Mouse (Mus musculus) heart, postnatal 36 days (tissue): ENCODE measurements around the gene Mrps11. TPM values are rescaled to one million over a fixed set of nuclear protein-coding genes. Genes with fewer than 3 reads are reported as not detected.
A peak's percentile ranks its signal among the peaks of the same experiment; 100 is the strongest.

Source experiments
- DNase-seq, 2 experiments: peaks; one replicate each; pipeline ENCODE4 v3.0.0; 2021 to 2022
- intact Hi-C: fragments of 180-260 bp; cut with DNase I; formaldehyde crosslinking; loops from one replicate; pipeline ENCODE4 v1.15.1; 2025
- total RNA-seq, 2 experiments: library from RNA; stranded (reverse); gene quantifications; 2 replicates each; pipeline ENCODE4 v1.2.3; 2021

Gene Mrps11
- 10 to 100 TPM; 45.4 to 46.9 TPM for total RNA-seq

DNA sequence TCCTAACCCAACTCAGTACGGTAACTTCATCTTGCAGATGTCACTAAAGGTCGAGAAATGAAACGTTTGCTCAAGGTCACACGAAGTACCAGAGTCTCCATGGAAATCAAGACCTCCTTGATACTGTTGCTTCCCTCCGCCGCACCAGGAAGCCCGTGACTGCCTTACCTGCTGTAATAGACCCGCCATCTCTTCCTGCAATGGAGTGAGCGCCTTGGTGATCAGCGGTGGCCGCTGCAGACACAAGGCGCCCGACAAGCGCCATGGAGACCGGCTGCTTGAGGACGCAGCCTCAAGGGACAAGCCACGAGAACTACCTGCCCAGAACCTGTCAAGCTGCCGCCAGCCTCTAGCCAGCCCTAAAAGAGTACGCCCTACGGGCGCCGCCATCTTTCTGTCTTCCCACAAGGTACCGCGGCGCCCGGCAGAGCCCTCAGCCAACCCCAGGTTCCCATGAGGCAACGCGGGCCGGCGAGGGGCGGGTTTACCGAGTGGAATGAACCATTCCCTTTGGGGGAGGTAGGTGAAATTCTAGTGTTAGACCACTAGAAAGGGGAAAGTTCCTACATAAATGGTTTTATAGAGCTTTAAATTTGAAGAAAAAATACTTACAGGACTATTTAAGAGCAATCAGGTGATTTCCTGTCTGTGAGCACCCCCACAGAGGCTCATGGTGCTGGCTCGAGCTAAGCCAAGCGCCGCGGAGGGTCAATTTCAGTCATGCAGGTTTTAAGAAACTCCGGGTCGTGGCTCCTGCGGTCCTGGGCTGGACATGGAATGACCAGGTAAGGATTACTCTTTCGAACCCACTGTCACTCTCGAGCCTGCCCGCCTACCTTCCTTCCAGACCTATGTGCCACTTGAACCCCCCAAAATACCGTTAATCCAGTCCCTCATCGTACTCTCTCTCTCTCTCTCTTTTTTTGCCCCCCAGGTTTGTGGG, at the start of gene Mrps11, which contains the start of gene Mrpl46:
Mrps11 (plus strand) TSS at position 481 of the 943 bp plus-strand sequence.
Mrpl46 (minus strand) TSS at position 893 of the 943 bp plus-strand sequence.
- peak; percentile 84 to 87 for DNase-seq
- intact Hi-C loops: no loop called here

DNA sequence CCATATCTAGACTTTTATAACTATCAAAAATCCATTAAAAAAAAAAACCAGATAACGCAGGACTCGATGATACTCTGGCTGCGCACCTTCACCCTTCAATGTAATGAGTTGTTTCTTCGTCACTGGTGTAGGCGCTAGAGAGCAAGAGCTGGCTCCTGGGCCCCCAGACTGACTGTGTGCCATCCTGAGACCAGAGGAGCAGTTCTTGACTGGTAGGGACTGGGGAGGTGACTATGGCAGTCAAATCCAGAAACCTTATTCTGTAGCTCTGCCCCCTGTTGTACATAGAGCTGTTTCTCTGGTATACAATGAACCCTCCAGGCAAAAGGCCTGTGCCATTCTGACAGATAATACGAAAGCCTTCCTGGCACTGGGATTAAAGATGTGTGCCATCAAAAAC, 45.7 kb upstream of the Mrps11 start:
- intact Hi-C loops: no loop called here

DNA sequence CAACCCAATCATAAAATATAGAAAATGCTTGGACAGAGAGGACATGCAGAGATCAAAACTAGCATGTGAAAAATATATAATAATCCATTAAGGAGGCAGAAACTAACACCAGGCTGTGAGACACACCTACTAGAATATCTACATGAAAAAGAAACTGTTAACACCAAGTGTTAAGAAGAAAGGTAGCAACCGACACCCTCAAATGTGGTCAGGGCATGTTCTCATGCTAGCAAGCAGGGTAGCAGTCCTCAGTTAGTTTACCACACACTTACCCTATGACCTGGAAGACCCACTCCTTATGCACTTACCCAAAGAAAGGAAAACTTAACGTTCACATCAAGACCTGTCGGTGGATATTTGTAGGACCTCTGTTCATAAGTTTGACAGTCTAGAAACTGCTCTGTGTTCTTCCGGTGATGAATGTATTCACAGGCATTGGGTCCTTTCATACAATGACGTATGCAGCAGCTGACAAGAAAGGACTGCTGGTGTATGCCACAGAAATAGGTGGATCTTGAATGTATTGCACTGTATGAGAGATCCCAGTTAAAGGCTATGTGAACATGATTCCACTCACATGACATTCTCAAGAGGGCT, 45.2 kb upstream of the Mrps11 start, which contains the start of gene Ntrk3:
Ntrk3 (minus strand) TSS at position 399 of the 597 bp plus-strand sequence.
- DNase-seq: no peak
- intact Hi-C loops: no loop called here

More for the DNA sequence above, 45.7 kb upstream of the Mrps11 start:
- DNase-seq: no peak

DNA sequence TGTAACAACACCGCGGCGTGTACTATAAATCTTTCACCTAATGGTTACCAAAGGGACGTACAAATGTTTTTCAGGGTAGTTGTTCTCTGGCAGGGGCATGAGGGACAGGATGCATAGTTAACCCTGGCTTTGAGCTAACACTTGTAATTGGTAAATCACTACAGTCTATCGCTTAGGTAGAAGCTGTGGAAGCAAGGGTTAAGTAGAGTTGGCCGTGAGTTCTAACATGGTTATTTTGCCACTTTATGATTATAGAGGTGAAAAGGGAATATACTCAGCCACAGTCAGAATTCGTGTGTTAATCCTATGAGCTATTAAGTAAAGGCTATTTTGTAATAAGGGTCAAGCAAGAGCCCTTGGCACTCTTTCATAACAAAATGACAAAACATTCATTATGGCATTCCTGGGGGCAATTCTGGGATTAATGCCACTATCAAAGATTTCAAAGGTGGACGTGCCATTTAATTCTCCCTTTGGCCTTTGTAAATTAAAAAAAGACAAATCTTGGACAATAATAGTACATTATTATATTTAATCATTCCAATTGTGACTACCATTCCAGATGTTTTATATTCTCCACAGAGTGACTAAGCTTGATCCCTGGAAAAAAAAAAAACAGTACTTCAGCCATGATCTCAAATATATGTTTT, 43.4 kb upstream of the Mrps11 start:
- DNase-seq: no peak
- intact Hi-C loops: no loop called here

DNA sequence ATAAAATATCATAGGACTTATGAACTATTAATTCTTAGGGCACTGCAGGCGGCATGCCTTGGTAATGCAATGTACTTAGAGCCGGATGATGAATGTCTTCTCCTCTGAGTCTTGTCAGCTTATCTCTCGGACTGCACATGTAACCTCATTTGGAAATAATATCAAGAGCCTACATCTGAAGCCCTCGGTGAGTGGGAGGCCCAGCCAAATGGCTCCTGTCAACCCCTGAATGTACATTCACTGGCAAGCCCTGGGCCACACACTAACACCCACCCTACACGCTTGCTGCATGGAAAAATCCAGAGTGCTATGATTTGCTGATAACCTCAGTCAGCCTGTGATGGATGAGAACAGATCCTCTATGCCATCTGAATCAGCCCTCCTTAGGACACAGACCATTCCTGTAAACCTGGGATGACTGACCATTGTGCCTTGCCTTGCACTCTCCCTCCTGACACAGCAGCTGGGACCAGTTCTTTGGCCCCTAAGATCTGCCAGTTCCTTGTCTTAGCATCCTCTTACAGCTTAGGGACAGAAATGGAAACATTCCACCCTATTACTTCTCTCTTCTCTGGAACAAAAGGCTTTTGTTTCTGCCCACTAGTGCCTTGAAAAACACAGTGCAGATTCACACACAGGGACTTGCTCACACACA, 39.1 kb upstream of the Mrps11 start:
- intact Hi-C loops: no loop called here

DNA sequence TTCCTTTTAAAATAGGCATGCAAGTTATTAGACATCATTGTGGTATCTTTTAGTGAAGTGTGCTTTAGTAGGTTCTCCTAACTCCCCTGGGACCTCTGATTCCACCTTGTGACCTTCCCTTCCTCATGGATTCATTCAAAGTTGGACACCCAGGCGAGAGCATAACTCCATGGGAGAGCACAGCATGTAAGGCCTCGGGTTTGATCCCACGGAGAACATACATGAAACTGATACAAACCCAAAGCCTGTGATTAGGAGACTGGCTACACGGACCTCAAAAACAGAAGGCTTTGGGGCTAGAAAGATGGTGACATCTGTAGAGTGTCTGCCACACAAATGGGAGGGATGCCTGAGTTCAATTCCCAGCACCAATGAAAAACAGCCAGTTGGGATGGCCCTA, 30.0 kb upstream of the Mrps11 start:
- intact Hi-C loops: no loop called here

More for the DNA sequence above, 39.1 kb upstream of the Mrps11 start:
- no peak for DNase-seq

DNA sequence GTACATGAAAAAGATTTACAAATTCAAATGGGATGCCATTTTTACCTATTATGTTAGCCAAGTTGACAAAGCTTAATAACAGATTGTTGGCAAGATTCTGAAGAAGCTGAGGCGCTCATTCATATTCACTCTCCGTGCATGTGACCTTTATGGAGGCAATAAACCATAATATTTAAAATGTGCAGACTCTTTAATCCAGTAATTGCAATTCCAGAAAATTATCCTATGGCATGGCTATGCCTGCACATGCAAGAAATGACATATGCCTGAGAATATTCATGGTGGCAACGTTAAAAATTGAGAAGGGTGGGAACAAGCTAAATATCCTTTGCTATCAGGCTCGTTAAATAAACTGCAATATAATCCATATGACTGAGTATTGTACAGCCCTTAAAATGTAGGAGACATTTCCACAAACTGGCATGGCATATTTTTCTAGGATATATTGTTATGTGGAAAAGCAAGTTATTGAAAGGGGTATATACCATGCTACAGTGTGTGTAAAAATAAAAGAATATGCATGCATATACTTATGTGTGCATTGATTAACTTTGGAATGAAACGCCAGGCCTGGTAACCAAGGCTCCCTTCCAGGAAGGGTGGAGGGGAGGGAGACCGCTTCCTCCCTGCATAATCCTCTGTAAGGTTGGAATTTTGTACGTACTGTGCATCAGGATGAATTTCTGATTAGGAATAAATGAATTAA, 29.0 kb upstream of the Mrps11 start:
- intact Hi-C loops: no loop called here
- DNase-seq: no peak

More for the DNA sequence above, 30.0 kb upstream of the Mrps11 start:
- no peak for DNase-seq

DNA sequence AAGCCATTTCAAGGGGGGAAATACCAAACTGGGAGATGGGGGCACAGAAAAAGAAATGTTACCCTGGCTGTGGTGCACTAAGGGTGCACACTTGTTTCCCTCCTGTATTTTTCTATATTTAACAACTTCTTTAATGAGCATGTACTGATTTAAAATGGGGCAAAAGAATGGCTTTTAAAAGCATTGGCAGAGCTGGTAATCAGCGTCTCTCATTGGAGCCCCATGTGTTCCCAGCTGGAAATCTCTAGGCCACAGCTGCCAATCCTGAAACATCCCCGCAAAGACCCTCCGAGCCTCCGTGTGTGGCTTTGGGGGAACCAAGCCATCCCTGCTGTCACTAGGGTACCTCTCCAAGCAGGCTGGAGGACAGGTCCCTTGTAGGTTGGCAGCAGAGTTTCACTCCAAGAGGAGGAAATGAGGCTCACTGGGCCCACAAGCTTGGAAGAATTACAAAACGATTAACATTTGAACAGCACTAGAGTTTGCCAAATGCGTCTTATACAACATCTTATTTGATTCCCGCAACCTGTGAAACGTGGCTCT, 28.4 kb upstream of the Mrps11 start:
- intact Hi-C loops: no loop called here

DNA sequence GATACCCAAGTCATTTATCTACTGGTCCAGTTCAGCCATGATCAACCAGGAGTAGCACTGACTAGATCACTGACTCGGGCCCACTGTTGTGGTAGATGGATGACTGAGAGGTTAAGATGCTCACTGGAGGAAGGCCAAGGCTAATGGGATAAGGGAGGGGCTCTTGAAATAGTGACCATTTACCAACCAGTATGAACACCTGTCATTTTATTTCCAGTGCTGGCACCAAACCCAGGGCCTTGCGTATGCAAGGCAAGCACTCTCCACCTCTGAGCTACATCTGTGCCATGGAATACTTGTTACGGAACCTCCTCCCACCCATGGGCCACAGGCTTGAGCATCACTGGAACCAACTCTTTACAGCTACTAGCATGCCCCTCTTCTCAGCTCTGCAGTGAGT, 19.1 kb upstream of the Mrps11 start:
- no peak for DNase-seq
- intact Hi-C loops: no loop called here

More for the DNA sequence above, 28.4 kb upstream of the Mrps11 start:
- no peak for DNase-seq

DNA sequence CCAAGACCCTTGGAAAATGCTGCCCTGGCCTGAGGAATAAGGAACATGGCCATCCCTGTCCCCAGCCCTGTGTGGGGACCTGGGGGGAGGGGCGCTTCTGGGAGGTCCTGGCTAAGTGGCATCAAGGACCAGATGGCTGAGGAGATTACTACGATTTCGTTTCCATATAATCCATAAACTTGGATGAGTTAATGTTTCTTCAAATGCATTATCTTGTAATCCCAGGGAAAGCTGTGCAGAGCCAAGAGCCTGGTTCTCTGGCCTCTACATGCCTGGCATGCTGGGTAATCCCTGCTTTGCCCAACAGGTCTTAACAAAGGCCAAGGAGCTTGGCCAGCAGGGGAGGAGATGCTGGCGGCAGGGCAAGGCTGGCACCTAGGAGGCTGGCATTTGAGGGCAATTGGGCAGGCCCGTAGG, 17.7 kb upstream of the Mrps11 start:
- intact Hi-C loops: no loop called here
- no peak for DNase-seq

DNA sequence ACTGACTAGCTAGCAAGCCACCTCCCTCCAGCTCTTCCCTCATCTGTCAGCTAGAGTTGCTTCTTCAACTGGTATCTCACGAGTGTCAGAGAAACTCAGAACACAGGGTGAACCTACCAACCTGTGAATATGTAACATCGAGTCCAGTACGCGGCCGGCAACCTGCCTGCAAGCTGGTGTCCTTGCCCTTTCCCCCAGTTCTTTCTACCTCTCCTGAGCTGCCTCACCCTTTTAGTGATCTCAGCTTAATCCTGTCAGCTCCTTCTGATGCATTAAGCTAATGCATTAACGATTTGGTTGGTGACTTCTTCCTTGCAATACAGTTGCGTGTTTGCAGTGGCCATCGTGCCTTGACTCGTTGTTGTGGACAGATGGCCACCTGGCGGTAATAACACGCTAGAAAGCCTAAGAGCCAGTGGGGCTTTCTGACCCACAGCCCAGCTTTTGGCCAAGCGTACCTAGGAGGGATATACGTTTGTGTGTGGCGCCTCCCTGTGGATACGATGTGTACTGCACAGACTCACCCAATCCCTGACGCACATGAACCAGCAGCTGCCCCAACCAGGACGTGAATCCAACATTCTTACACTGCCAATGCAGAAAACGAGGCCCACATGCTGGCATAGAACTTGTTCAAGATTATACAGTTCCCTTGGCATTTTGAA, 16.8 kb upstream of the Mrps11 start:
- intact Hi-C loops: no loop called here
- DNase-seq: peak; percentile 27 to 56

DNA sequence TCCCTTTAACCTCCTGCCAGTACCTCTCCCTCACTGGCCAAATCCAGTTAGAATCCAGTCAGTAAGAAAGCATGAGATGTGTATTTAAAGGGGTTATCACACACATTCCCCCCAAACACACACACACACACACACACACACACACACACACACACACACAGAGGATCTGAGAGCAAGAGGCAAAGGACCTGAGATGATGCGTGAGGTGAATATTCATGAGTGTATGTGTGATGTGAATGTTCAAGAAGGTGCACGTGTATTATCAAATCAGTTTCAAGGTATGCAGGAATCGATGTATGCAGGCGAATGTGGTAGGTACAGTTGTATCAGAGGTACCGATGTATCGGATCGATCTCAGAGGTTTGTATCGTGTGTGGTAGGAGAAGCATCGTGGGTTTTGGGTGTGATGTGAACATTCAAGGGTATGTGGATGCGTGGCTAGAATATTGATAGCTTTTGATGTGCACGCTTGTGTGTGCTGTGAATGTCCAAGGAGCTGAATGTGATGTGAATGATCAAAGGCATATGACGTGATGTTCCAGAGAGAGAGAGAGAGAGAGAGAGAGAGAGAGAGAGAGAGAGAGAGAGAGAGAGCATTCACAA, 14.9 kb upstream of the Mrps11 start:
- intact Hi-C loops: no loop called here
- no peak for DNase-seq

DNA sequence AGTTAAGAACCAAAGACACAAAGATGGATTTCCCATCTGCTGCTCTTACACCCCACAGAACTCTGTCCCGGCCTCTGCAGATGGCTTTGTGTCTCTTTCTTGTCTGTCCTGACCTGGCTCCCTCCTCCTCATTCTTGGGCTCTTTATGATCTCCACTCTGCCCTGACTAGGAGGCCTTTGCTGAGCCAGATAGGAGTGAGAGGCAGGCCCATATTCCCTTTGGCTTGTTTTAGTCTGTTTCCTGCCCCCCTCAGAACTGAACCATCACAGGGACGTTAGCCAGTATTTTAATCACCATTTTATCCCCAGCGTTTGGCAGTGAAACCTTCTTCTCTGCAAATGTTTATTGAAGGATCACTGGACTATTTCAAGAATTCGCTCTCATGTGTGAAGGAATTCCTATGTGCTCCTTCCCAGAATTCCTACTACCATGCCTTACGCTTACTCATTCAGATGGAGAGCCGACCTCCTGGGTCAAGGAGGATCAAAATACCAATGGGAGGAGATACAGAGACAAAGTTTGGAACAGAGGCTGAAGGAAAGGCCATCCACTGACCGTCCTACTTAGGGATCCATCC, 13.8 kb upstream of the Mrps11 start:
- DNase-seq: no peak
- intact Hi-C loops: no loop called here

DNA sequence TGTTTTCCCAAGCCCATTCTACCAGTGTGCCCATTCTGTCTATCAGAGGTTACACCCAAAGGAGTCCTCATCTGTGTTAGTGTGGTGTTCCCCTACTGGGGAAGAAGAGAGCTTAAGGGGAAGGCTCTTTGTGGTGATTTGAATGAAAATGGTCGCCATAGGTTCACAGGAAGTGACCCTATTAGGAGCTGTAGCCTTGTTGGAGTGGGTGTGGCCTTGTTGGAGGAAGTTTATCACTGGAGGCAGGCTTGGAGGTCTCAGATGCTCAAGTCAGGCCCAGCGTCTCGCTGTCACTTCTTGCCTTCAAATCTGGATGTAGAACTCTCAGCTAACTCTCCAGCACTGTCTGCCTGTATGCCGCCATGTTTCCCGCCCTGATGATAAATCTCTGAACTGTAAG, 12.0 kb upstream of the Mrps11 start:
- no peak for DNase-seq
- intact Hi-C loops: no loop called here

DNA sequence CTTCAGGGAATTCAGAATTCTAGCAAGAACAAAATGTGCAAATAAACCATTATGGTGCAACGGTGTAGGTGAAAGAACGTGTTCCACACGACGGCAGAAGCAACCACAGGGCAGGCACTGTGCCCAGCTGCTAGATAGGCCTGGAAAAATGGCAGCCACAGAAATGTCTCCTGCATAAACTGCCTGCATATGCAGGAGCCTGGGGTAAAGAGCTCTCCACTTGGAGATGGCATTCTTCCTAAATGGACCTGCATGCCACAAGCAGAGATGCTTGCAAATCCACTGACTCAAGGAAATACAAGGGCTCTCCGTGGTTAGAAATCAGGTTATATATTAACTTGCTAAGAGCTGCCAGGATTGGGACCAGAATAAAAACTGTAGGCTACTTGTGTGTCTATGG, 4.2 kb upstream of the Mrps11 start:
- DNase-seq: no peak
- intact Hi-C loops: no loop called here

DNA sequence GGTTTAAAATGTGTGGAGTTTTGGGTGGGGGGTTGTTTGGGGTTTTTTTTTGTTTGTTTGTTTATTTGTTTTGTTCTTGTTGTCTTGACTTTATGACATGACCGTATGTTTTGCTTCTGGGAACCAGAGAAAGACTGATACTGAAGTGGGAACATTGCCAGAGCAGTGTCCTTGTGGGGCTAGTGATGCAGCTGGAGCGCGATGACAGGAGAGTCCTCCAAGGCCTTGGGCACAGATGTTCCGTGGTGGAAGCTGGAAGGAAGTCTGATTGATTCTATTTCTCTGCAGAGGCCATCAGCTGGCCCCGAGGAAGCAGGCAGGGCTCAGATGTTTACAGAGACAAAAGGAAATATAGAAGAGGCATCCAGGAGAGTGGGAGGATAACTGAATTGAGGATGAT, 3.0 kb downstream of the Mrps11 start:
- intact Hi-C loops: no loop called here
- no peak for DNase-seq

DNA sequence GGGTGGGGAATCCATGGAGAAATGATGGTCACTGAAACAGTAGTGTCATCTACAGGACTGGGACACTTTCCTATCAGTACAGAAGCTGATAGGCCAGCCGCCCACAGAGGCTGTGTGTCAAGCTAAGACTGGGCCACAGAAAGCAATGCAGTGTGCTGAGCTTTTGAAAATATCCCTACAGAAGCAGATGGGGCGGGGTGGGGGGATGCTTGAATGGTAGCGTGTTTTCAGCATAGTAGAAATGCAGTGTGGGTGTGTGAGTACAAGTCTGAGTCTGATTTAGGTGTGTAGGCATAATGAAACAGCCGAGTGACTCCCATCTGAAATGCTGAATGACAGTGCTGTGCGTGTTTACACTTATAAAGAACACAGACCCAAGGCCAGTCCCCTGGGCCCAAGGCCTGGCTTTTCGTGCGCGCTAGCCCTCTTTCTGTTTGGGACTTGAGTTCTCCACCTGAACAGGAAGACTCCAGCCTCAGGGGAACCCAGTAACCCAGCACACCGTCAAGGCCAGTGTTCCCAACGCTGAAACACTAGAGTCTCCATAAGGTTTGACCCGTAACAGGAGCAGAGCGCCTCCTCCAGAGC, 5.0 kb downstream of the Mrps11 start:
- no peak for DNase-seq
- intact Hi-C loops: no loop called here
